Mouse (Mus musculus): Measurements from ENCODE around the gene Urm1. TPM values are rescaled to one million over a fixed set of nuclear protein-coding genes. Genes with fewer than 3 reads are reported as not detected.

Gene Urm1
- polyA plus RNA-seq, 1 experiment: 46.6 TPM

DNA sequence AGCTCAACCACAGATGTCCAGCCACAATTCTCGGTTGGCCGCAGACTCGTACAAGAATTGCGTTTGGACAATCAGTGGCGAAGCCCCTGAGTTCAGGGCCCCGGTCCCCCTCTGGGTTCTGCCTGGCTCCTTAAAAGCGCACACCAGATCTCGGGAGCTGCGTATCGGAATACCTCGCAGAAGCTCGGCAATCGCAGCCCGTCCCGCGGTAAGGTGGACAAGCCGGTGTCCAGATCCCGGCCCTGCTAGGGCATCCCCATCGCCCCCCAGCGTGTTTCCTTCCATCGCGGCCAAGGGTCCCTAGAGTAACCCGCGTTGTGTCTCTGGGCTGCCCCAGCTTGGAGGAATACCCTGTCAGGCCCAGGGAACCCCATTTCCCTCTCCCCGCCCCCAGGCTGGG lies 25.8 kb downstream of the Urm1 start:
- Histone ChIP-seq H3K4me1 (ENCODE audit: control insufficient read depth, insufficient read depth, low read length) (no peaks in the 10 kb centered on the region), H3K4me3 (replicated peaks; ENCODE audit: extremely low read depth, low read depth, low read length) (no peak overlapping the region)
- DNase-seq: no peak
- WGBS: 61% methylated on average over 25 of the region's 25 CpGs
- TF ChIP-seq CTCF (IDR thresholded peaks at IDR 0.05; ENCODE audit: insufficient read depth, low read length) (no peak), POLR2A (IDR thresholded peaks at IDR 0.05; ENCODE audit: borderline replicate concordance, extremely low read depth, low read depth, low read length) (no peak)

DNA sequence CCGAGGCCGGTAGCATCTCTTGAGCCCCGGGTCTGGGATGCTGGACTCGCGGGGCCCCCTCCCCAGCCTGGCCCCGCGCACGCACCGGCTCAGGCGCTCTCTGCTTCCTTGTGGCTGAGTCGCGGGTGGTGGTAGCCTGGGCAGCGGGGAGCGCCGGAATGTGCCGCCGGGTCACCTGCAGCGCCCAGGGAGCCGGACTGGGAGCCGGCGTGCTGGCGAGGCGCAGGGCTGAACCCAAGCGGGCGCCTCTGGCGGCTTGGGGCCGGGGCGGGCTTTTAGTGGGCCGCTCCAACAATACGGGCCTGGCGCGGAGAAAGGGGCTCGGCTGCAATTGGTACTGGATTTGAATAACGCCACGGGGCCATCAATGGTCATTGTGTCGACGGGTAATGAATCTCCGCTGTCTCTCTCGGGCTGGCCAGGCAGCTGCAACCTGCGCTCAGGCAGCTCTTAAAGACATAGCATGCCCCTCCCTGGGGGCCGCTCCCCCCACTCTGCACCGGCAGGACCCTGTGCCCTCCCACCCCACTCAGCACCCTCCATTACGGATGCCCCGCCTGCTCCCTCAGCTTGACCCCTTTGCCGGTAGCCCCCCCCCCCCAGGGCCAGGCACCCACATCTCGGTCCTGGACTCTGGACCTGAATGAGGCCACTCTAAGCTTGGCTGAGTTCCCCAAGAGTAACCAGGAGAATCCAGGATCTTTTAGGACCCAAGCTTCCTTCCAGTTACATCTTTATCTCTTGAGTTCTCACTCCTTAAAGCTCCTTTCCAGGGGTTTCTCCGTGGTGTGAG lies 26.4 kb downstream of the Urm1 start:
- Histone ChIP-seq H3K4me3 (replicated peaks; ENCODE audit: extremely low read depth, low read depth, low read length) (no peak overlapping the region), H3K4me1 (ENCODE audit: control insufficient read depth, insufficient read depth, low read length) (no peaks in the 10 kb centered on the region)
- 41% methylated on average over 47 of the region's 47 CpGs for WGBS
- DNase-seq: no peak
- TF ChIP-seq CTCF (IDR thresholded peaks at IDR 0.05; ENCODE audit: insufficient read depth, low read length) (no peak), POLR2A (IDR thresholded peaks at IDR 0.05; ENCODE audit: borderline replicate concordance, extremely low read depth, low read depth, low read length) (no peak)

DNA sequence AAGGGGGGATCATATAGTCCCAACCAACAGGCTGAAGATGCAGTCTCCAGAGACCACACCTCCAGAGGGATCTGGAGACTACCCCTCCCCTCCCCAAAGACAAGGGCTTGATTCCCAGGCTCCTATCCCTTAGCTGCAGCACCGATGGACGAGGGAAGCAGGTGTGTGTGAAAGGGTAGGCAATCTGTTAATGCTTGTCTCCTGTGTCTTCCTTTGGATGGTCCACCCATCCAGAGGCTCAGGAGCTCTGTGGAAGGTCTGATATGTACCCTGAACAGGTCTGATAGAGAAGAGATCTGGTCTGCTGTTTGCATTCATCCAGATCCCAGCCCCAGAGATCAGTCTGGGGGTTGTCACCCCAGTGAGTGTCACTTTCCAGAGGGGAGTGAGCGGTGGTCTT lies 27.0 kb downstream of the Urm1 start:
- no peak for DNase-seq
- Histone ChIP-seq H3K4me3 (replicated peaks; ENCODE audit: extremely low read depth, low read depth, low read length) (no peak overlapping the region), H3K4me1 (ENCODE audit: control insufficient read depth, insufficient read depth, low read length) (no peaks in the 10 kb centered on the region)
- WGBS: 75% methylated on average over 3 of the region's 3 CpGs
- TF ChIP-seq POLR2A (IDR thresholded peaks at IDR 0.05; ENCODE audit: borderline replicate concordance, extremely low read depth, low read depth, low read length) (no peak), CTCF (IDR thresholded peaks at IDR 0.05; ENCODE audit: insufficient read depth, low read length) (no peak)

DNA sequence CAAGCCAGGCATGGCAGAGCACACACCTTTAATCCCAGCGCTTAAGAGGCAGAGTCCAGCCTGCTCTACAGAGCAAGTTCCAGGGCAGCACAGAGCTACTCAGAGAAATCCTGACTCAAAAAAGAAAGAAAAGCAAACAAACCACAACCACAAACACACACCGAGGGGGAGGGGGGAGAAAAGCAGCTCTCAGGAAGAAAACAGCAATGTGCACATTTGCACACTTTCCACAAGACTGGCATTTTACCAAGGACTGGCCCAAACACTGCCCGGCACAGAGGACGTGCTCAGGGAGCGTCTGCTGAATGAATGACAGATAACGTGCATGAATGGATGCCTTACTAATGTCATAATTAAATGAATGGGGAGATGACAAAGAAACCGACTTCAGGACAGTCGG lies 29.2 kb downstream of the Urm1 start:
- DNase-seq: no peak
- WGBS: 45% methylated on average over 8 of the region's 8 CpGs
- Histone ChIP-seq H3K4me1 (ENCODE audit: control insufficient read depth, insufficient read depth, low read length) (no peaks in the 10 kb centered on the region), H3K4me3 (replicated peaks; ENCODE audit: extremely low read depth, low read depth, low read length) (no peak overlapping the region)
- TF ChIP-seq POLR2A (IDR thresholded peaks at IDR 0.05; ENCODE audit: borderline replicate concordance, extremely low read depth, low read depth, low read length) (no peak), CTCF (IDR thresholded peaks at IDR 0.05; ENCODE audit: insufficient read depth, low read length) (no peak)

DNA sequence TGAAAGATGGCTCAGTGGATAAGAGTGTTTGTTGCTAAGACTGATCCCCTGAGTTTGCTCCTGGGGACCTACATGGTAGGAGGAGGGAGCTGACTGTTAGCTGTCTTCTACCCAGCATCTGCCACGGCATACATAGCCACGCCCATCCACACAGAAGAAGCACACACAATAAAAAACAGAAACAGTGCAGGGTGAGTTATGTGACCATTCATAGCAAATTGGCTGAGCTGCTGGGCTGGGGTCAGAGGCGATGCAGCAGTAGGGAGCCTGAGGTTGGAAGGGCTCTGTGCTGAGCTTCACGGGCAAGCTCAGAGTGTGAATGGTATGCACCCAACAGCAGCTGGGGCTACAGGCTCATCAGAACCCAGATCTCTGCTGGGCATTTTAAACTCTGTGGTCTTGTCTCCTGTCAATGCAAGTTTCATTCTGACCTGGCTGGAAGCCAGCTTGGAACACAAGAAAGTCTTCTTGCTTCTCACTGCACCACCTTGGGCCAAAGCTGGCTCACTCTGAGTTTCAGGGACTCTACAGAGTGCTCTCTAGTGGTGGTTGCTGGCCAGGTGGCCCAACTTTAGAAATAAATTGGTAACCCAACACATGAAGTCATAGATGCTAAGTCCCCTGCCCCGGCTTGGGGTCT lies 30.1 kb downstream of the Urm1 start:
- WGBS: 49% methylated on average over 5 of the region's 5 CpGs
- TF ChIP-seq POLR2A (IDR thresholded peaks at IDR 0.05; ENCODE audit: borderline replicate concordance, extremely low read depth, low read depth, low read length) (no peak), CTCF (IDR thresholded peaks at IDR 0.05; ENCODE audit: insufficient read depth, low read length) (no peak)
- DNase-seq: no peak
- no peak overlapping the region for H3K4me3 ChIP-seq (replicated peaks; ENCODE audit: extremely low read depth, low read depth, low read length)
- no peaks in the 10 kb centered on the region for H3K4me1 ChIP-seq (ENCODE audit: control insufficient read depth, insufficient read depth, low read length)

DNA sequence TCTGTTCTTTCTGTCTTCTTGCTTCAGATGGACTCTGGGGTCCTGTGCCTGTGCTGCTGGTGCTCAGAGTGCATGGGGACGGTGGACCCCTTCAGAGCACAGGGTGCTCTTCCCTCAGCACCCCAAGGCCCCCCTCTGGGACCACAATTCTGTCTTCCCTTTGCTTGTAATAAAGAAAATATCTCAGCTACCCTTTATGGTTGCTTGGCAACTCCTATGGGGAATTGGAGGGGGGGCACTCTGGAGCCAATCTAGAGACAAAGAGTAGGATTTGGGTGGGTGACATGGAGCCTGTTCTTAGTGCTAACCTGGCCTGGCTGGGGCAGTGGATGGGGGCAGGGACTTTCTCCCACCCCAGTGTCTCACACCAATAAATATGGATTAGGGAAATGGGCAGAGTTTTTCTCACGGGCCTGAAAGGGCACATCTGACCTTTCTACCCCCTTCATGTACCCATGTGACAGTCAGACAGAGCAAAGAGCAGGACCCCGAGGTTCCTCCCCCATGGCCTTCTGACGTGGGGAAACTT lies 33.1 kb downstream of the Urm1 start:
- H3K4me1 ChIP-seq (ENCODE audit: control insufficient read depth, insufficient read depth, low read length): no peaks in the 10 kb centered on the region
- no peak overlapping the region for H3K4me3 ChIP-seq (replicated peaks; ENCODE audit: extremely low read depth, low read depth, low read length)
- 53% methylated on average over 4 of the region's 4 CpGs for WGBS
- no peak for DNase-seq
- TF ChIP-seq CTCF (IDR thresholded peaks at IDR 0.05; ENCODE audit: insufficient read depth, low read length) (no peak), POLR2A (IDR thresholded peaks at IDR 0.05; ENCODE audit: borderline replicate concordance, extremely low read depth, low read depth, low read length) (no peak)

DNA sequence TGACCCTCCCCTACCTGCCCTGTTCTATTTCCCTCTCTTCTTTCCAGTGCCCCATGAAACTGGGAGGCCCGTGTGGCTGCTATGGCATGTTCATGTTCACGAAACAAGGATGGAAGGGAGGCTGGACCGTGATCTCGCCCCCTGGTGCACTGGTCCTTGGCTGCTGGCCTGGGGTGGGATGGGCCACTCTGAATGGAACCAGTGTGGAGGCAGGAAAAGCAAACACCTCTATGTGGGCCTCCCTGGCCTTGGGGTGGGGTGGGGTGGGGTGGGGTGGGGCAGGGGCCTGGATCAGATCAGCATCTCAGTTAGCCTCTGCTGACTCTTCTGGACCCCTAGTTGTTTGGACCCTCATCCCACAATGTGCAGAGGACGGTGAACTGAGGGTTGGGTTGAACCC lies 33.9 kb downstream of the Urm1 start:
- Histone ChIP-seq H3K4me3 (replicated peaks; ENCODE audit: extremely low read depth, low read depth, low read length) (no peak overlapping the region), H3K4me1 (ENCODE audit: control insufficient read depth, insufficient read depth, low read length) (no peaks in the 10 kb centered on the region)
- DNase-seq: no peak
- WGBS: 61% methylated on average over 5 of the region's 5 CpGs
- no peak for TF ChIP-seq POLR2A (IDR thresholded peaks at IDR 0.05; ENCODE audit: borderline replicate concordance, extremely low read depth, low read depth, low read length)
- TF ChIP-seq CTCF (IDR thresholded peaks at IDR 0.05; ENCODE audit: insufficient read depth, low read length): no peak

DNA sequence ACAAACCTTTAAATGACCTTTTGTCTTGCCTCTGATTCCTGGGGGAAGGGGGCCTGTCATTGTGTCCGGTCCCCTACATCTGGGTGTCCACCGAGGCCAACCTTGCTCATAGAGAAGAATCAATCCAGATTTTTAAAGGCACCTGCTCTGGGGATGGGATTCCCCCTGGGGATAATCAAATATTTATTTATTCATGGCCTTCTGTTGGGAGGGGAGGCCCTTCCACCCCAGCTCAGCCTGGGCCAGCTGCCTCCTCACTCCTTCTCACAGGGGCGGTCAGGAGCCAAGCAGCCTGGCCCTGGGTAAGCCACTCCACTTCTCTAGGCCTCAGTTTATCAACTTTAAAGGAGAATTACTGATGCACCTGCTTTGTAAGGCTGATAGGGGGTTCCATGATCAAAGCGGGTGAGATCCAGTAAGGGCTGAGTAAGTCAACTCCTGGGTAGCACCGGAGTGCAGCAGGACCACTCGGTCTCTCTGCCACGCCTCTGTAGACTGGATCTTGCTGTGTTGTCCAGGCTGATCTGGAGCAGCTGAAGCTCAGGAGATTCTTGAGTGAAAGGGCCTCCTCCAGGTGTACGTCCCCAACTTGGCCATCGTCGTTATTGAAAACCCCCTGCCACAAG lies 35.8 kb downstream of the Urm1 start:
- TF ChIP-seq POLR2A (IDR thresholded peaks at IDR 0.05; ENCODE audit: borderline replicate concordance, extremely low read depth, low read depth, low read length): no peak
- TF ChIP-seq CTCF (IDR thresholded peaks at IDR 0.05; ENCODE audit: insufficient read depth, low read length): no peak
- no peak overlapping the region for H3K4me3 ChIP-seq (replicated peaks; ENCODE audit: extremely low read depth, low read depth, low read length)

DNA sequence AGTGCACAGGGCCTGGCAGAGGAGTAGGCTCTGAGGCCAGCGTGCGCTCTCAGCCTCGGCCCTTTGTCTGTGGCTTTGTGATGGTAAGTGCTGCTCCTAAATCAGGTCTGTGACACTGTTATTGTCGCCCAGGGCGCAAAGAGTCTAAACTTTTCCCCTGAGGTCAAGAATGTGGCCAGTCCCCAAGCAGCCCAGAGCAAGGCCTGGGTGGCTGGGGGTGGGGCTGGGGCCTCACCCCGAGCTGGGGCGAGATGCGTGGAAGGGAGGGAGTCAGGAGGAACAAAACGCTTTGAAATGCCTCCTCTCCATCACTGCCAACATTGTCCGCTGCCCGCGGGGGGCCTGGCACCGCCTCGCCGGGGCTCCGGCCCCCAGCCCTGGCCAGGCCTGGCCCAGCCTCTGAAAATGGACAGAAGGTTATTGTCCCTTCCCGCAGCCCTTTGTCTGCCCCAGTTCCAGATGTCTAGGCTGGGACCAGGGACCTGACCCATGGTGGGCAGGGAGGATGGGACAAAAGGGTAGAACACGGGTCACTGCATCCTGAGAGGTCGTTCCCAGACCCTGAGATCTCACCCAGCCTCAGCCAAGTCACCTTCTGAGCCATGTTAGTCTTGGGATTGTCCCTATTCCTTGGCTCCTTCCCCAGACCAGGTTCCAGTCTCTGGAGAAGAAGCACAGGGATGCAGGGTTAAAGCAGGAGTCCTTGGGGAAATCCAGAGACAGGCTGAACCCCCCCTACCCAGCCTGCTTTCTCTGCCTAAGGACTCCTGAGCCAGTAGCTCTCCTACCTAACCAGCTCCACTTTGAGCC lies 36.8 kb downstream of the Urm1 start:
- TF ChIP-seq POLR2A (IDR thresholded peaks at IDR 0.05; ENCODE audit: borderline replicate concordance, extremely low read depth, low read depth, low read length): no peak
- TF ChIP-seq CTCF (IDR thresholded peaks at IDR 0.05; ENCODE audit: insufficient read depth, low read length): no peak
- WGBS: 38% methylated on average over 19 of the region's 19 CpGs
- no peak for DNase-seq
- H3K4me1 ChIP-seq (ENCODE audit: control insufficient read depth, insufficient read depth, low read length): no peaks in the 10 kb centered on the region
- H3K4me3 ChIP-seq (replicated peaks; ENCODE audit: extremely low read depth, low read depth, low read length): no peak overlapping the region

More for the DNA sequence above, 35.8 kb downstream of the Urm1 start:
- WGBS: 79% methylated on average over 10 of the region's 10 CpGs
- DNase-seq: no peak
- no peaks in the 10 kb centered on the region for H3K4me1 ChIP-seq (ENCODE audit: control insufficient read depth, insufficient read depth, low read length)

Data from lung, adult 2 months (tissue).